Mouse (Mus musculus): ENCODE results near the gene Zcchc17.

Gene Zcchc17

GRCm38 (mm10) chr4:130359486-130360237 is at the start of gene Zcchc17, which contains the start of gene Snrnp40:
Zcchc17 (minus strand) TSS chr4:130359943.
Snrnp40 (plus strand) TSS chr4:130360132.
- peak; percentile 100 for DNase-seq

- peak; percentile 50 to 52 for DNase-seq
Observed at GRCm38 (mm10) chr4:130391265-130391664, 31.5 kb upstream of the Zcchc17 start.

GRCm38 (mm10) chr4:130389927-130390326 is 30.2 kb upstream of the Zcchc17 start:
- DNase-seq = no peak

- peak; percentile 62 to 69 for DNase-seq
Observed at GRCm38 (mm10) chr4:130389496-130389895, 29.8 kb upstream of the Zcchc17 start.

GRCm38 (mm10) chr4:130387256-130387655 is 27.5 kb upstream of the Zcchc17 start:
- peak in 1 of 2 experiments; percentile 32 for DNase-seq

- DNase-seq = no peak
Observed at GRCm38 (mm10) chr4:130380418-130380817, 20.7 kb upstream of the Zcchc17 start.

- DNase-seq = no peak
Observed at GRCm38 (mm10) chr4:130379181-130379580, 19.4 kb upstream of the Zcchc17 start.

GRCm38 (mm10) chr4:130377500-130377899 is 17.8 kb upstream of the Zcchc17 start:
- no peak for DNase-seq

GRCm38 (mm10) chr4:130376675-130377074 is 16.9 kb upstream of the Zcchc17 start:
- peak; percentile 37 to 44 for DNase-seq

- no peak for DNase-seq
Observed at GRCm38 (mm10) chr4:130360238-130360590, 471 bp upstream of the Zcchc17 start.

GRCm38 (mm10) chr4:130357946-130358345 is 1.8 kb downstream of the Zcchc17 start:
- no peak for DNase-seq

- no peak for DNase-seq
Observed at GRCm38 (mm10) chr4:130352588-130352987, 7.2 kb downstream of the Zcchc17 start.

- no peak for DNase-seq
Observed at GRCm38 (mm10) chr4:130350690-130351422, 8.9 kb downstream of the Zcchc17 start.

GRCm38 (mm10) chr4:130349666-130350065 is 10.1 kb downstream of the Zcchc17 start:
- no peak for DNase-seq

- DNase-seq = peak; percentile 78 to 82
Observed at GRCm38 (mm10) chr4:130341691-130342090, 18.1 kb downstream of the Zcchc17 start.

GRCm38 (mm10) chr4:130335867-130336266 is 23.9 kb downstream of the Zcchc17 start:
- DNase-seq = no peak

- peak; percentile 81 to 86 for DNase-seq
Observed at GRCm38 (mm10) chr4:130327366-130327765, 32.4 kb downstream of the Zcchc17 start.

GRCm38 (mm10) chr4:130325446-130325845 is 34.3 kb downstream of the Zcchc17 start:
- no peak for DNase-seq

- DNase-seq = no peak
Observed at GRCm38 (mm10) chr4:130323607-130324006, 36.1 kb downstream of the Zcchc17 start.

- DNase-seq = no peak
Observed at GRCm38 (mm10) chr4:130323165-130323564, 36.6 kb downstream of the Zcchc17 start.

- no peak for DNase-seq
Observed at GRCm38 (mm10) chr4:130322567-130322966, 37.2 kb downstream of the Zcchc17 start.

GRCm38 (mm10) chr4:130321640-130322039 is 38.1 kb downstream of the Zcchc17 start:
- no peak for DNase-seq

- no peak for DNase-seq
Observed at GRCm38 (mm10) chr4:130319564-130319963, 40.2 kb downstream of the Zcchc17 start.

- no peak for DNase-seq
Observed at GRCm38 (mm10) chr4:130318122-130318521, 41.6 kb downstream of the Zcchc17 start.

Data from cerebellum, postnatal 10 days (tissue).